Mouse (Mus musculus) embryo, embryonic 10.5 days (tissue): ENCODE data around the gene Tmem199.
A peak's percentile ranks its signal among the peaks of the same experiment; 100 is the strongest.

Source experiments
- DNase-seq: peaks from one replicate; pipeline ENCODE4 v3.0.0-alpha.2; 2015; ENCODE audit warnings: low spot score

Tmem199 gene

DNA sequence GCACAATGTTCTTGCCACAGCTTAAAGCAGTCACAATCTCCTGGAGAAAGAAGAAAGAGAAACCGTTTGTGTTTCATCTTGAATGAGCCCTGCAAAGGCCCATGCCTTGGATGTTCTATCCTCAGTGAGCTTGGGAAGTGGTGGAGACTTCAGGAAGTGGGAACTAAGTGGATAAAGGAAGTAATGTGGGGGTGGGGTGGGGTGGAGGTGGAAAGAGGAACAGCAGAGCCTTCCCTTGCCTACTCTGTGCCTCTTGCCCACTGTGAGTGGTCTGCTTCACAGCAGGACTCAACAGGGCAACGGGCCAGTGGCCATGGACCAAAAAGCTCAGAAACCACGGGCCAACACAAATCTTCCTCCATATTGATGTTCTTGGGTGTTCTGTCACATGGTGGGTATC is 36.7 kb downstream of the Tmem199 start:
- DNase-seq: no peak

DNA sequence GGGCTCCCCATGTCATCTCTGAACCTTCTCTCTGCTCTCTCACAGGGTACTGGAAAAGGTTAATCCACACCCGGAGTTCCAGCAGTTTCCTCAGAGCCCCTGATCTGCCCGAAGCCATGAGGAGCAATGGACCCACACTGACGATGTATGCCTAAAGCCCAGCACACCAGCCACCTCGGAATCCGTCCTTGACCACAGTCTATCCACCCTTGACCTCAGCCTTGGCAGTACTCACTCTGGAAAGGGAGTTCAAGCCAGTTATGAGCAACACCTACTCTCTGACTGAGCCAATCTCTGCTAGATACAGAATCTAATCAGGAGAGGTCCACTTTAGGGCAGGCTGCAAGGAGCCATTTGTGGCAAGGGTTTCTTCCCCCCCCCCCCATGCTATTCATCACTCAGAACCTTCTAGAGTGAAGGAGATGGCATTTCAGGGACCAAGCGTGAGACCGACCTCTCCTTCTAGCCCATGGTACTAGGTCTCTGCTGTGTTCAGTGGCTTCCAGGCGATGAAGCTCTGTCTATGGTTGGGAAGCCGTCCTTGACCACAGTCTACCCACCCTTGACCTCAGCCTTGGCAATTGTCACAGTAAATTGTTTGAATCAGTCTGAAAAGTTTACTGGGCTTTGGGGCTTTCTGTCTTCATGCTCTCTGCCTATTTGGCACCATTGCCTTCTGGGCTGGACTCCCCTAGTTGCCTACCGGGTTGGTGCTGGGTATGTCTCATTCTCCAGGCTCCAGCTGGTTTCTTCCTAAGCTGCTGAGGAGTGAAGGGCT is 40.5 kb downstream of the Tmem199 start:
- DNase-seq: no peak

DNA sequence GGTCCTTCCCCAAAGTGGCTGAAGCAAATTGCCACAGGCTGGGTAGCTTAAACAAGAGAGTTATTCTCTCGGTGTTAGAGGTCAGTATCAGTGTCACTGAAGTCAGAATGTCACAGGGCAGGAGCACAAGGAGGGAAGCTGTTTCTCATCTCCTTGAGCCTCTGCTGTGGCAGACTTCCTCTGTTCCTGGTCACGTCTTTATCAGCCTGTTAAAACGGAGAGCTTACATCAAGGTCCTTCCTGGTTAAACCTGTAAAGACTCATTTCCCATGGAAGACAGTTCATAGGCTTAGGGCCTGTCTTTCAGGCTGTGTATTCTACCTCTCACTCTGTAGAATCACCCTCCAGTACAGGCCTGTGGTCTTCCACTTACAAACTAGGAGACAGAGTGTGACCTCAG is 44.0 kb downstream of the Tmem199 start:
- DNase-seq: no peak

DNA sequence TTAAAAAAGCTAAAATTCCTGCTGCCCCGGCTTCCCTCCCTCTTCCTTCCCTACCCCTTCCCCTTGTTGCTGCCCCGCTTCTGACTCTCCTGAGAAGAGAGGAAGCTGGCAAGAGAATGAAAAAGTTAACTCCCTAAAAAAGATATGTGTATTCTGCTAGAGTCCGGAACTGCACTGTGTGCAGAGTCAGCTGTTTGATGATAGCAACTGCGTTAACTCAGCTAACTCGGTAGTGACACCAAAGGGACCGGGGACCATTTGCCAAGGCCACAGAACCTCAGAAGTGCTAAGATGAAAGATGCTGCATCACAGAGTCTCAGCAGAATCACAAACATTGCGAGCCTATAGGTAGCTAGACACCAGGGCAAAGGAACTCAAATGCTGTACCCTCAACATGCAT is 44.5 kb downstream of the Tmem199 start:
- DNase-seq: no peak

DNA sequence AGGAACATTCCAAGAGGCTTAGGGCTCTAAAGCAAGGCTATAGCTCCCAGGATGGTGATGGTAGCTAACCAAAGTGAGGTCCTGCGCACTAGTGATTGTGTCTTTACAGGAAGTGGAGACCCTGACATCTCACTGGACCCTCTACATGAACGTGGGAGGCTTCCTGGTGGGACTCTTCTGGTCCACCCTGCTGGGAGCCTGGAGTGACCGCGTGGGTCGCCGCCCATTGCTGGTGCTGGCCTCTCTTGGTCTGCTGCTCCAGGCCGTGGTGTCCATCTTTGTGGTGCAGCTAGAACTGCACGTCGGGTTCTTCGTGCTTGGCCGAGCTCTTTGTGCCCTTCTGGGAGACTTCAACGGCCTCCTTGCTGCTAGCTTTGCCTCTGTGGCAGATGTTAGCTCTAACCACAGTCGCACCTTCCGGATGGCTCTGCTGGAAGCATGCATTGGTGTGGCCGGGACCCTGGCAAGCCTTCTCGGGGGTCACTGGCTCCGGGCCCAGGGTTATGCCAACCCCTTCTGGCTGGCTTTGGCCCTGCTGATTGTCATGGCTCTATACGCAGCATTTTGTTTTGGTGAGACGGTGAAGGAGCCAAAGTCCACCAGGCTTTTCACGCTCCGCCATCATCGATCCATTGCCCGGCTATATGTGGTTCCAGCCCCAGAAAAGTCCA is 45.6 kb downstream of the Tmem199 start:
- no peak for DNase-seq

DNA sequence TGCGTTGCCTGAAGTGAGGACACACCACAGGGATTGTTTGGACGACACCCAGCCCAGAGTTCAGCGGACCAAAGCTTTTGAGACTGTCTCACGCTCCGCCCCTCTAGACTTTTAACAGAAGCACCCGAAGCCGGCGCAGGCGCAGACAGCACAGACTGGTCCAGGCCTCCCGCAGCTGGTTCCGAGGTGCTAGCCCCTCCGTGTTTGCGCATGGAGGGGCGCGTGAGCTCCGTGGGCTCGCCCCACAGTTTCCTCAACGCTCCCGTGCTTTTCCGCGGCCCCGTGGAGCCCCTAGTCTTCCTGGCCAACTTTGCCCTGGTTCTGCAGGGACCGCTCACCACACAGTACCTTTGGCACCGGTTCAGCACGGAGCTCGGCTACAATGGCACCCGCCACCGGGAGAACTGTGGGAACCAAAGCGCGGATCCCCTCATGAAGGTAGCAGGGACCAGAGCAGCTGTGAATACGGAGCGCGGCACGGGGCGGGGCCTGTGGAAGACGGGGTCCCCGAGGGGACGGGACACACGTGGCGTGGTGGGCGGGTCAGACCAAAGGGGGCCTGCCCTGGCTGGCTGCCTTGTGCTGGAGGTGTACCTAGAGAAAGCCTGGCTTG is 46.3 kb downstream of the Tmem199 start, which contains the start of gene Slc46a1:
Slc46a1 (plus strand) TSS at position 130 of the 613 bp plus-strand sequence.
- DNase-seq: peak; percentile 92

- DNase-seq: peak; percentile 30
Measured at GRCm38 (mm10) chr11:78465116-78465515, 46.9 kb downstream of the Tmem199 start.

DNA sequence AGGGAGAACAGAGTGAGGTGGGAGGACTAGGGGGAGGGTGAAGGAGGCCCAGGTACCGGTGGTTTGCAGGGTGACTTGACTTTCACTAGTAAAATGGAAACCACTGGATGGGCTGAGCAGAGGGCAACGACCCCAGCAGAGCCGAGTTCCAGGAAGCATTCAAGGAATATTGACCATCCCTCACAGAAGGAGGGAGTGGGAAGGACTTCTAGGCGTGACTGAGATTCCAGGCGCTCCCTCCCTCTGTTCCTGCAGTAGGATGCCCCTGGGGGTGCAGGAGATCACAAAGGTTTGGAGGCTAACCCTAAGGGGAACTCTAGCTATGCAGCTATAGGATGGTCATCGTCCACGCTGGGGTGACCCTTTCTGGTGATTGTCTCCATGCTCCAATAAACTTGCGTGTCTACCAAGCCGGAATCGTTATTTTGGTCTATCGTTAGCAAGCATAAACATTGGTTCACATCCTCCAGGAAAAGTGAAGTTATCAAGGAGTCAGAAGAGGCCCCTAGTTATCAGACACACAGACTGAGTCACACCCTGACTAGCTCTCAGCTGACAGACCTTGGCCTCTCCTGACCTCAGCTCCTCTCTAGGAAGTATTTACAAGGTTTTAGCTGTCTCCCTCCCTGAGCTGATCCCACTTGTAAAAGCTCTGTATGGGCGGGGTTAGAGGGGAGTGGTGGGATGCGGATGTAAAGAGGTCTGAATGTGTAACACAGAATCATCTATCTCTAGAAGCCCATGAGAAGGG is 48.5 kb downstream of the Tmem199 start:
- no peak for DNase-seq

DNA sequence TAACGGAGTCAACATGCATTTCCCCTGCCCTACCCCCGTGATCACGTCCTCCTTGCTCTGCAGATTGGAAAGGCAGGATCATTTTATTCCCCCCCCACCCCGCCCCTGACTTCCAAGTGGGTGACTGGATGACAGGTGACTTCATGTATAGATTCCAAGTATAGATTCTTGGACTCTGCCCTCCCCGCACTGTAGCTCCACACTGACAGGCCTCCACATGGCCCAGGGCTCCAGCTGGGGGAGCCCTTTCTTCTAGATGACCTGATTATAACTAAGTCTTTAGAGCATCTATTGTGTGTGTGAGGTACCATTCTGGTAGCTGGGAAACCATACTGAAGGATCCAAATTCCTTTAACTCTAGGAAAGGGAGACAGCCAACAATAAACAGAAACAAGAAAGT is 49.3 kb downstream of the Tmem199 start:
- DNase-seq: no peak

- no peak for DNase-seq
Measured at GRCm38 (mm10) chr11:78461894-78462293, 50.1 kb downstream of the Tmem199 start.

DNA sequence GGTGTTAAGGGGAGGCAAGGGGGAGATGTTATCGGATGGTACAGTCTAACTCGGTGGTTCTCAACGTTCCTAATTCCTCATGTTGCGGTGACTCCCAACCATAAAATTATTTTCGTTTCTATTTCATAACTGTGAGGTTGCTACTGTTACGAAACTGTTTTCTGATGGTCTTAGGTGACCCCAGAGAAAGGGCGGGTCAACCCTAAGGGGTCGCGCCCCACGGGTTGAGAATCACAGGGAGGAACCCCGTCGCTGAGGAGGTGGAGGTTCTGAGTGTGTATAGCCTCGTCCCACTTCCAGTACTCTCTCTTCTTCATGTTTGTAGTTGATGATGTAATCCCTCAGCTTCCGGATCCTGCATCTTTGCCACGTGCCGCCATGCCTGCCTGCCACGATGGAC is 53.2 kb downstream of the Tmem199 start:
- no peak for DNase-seq
